Mouse (Mus musculus): ENCODE data around the gene Samd1. TPM values are rescaled to one million over a fixed set of nuclear protein-coding genes. Genes with fewer than 3 reads are reported as not detected.

The Samd1 gene
- 246 and 385 TPM in 2 replicates for polyA plus RNA-seq (2012; ENCODE audit: low replicate concordance)

DNA sequence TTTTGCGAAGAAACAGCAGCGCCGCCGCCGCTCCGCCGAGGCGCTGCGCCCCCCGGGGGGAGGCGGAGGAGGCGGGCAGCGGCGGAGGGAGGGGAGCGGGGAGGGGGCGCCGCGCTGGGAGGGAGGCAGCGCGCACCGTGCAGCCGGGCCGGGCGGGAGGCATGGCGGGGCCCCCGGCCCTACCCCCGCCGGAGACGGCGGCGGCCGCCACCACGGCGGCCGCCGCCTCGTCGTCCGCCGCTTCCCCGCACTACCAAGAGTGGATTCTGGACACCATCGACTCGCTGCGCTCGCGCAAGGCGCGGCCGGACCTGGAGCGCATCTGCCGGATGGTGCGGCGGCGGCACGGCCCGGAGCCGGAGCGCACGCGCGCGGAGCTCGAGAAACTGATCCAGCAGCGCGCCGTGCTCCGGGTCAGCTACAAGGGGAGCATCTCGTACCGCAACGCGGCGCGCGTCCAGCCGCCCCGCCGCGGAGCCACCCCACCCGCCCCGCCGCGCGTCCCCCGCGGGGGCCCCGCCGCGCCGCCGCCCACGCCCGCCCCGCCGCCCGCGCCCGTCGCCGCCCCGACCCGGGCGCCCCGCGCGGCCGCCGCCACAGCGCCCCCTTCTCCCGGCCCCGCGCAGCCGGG lies at the start of gene Samd1:
Gene Samd1, plus strand, starts transcription at position 162 of the 631 bp plus-strand sequence.

DNA sequence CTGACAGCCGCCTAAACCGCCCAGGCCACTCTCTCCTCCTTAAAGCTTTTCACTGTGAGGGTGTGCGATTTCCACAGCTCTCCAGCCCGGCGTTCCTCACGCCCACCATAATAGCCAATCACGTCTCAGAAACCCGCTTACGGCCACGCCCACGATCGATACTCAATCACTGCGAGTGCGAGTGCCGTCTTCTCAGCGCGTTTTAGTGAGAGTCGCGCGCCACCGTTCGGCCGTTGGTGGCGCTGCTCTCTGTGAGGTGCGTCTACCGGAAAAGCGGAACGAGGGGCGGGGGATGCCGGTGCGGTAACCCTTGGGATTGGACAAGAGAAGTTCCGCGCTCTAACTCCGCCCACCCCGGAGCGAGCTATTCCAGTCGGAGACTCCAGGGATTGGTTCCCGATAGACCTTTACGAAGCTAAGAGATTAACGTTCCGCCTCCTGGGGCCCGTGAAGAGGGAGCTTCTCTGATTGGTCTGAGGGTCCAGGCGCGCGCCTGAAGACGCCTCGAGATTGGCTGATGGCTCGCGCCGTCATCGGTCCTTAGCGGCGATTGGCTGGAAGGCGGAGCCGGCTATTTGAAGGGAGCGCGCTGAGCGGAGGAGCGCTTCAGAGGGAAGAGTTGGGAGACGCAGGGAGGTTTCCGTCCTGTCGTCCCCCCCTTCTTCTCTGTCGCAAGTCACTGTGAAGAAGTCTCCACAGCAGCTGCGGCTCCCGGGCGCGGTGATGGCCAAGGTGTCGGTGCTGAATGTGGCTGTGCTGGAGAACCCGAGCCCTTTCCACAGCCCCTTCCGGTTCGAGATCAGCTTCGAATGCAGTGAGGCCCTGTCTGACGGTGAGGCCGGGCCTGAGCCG lies 42.1 kb upstream of the Samd1 start, which contains the start of the genes Gm10644 and Asf1b:
Gene Gm10644, minus strand, starts transcription at position 100 of the 852 bp plus-strand sequence.
Gene Asf1b, plus strand, starts transcription at position 402 of the 852 bp plus-strand sequence.

DNA sequence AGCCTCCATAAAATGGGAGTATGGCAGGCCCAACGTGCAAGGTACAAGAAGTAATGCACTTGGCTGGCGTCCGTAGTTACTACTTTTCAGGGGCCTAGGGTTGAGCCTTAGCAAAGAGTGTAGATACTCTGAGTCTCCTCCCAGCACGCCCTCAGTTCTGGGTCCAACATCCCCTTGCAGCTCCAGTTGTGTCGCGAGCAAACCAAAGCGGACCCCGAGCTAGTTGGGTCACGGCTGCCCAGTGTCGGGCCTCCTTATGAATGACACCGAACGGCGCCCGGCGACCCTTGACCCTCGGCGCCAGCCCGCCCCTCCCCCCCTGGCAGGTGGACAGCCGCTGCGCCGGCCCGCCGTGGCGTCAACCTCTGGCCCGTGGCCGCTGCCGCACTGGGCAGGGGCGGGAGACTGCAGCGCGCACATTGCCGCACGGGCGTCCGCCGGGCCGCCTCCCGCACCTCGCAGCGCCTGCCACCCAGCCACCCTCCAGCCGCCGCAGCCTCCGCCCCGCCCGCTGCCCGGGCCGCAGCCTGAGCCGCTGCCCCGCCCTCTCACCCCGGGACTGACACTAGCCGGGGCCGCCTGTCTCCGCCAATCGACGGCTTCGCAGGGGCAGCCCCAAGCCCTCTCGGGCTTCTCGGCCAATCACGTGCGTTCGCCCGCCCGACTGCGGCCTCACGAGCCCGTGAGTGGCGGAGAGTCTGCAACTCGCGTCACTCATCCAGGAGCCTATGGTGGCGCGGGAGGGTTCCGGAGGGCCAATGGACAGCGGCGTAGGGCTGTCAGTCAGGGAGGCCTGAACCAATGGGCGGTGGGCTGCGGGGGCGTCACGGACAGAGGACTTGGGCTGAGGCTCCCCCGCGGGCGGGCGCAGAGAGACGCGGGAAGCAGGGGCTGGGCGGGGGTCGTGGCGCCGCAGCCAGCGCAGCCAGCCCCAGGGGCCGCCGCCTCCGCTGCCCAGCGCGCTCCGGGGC lies 25.0 kb upstream of the Samd1 start, which contains the start of gene Prkaca:
Gene Prkaca, plus strand, starts transcription at position 844 of the 971 bp plus-strand sequence.

DNA sequence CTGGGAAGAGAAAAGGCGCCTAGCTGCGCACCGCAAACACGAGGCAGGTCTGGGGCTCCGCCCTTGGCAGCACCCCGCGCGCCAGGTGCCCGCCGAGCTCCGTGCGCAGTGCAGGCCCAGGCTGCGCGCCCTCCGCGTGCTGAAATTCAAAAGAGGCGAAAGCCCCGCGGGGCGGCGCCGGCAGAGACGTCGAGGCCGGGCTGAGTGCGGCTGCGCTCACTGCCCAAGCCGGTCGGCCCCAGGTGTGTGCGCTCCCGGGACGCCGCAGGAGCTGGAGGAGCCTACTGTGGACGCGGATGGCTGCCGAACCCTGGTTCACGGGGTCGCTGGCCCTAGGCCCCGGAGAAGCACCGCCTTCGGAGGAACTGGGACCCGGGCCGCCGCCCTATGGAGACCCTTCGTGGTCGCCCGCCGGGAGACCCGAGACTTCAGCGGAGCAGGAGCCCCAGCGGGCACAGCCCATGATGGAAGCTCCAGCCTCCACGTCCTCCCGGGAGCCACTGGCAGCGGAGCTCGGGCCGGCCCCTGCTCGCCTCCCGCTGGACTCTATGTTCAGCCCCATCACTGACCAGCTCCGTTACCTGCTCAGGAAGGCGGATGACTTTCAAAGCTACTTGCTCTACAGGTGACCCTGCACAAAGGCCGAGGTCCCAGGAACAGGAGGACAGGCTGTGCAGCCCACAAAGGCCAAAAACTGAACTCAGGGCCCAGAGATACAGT lies 4.0 kb downstream of the Samd1 start, which contains the start of gene 1700067K01Rik:
Gene 1700067K01Rik, plus strand, starts transcription at position 222 of the 720 bp plus-strand sequence.

GRCm38 (mm10) chr8:84011705-84012498 lies 14.4 kb downstream of the Samd1 start, which contains the start of gene 2210011C24Rik:
Gene 2210011C24Rik, minus strand, starts transcription at chr8:84012171.

GRCm38 (mm10) chr8:84021096-84021495 lies 23.6 kb downstream of the Samd1 start, which contains the start of gene Palm3:
Gene Palm3, plus strand, starts transcription at chr8:84021471.

DNA sequence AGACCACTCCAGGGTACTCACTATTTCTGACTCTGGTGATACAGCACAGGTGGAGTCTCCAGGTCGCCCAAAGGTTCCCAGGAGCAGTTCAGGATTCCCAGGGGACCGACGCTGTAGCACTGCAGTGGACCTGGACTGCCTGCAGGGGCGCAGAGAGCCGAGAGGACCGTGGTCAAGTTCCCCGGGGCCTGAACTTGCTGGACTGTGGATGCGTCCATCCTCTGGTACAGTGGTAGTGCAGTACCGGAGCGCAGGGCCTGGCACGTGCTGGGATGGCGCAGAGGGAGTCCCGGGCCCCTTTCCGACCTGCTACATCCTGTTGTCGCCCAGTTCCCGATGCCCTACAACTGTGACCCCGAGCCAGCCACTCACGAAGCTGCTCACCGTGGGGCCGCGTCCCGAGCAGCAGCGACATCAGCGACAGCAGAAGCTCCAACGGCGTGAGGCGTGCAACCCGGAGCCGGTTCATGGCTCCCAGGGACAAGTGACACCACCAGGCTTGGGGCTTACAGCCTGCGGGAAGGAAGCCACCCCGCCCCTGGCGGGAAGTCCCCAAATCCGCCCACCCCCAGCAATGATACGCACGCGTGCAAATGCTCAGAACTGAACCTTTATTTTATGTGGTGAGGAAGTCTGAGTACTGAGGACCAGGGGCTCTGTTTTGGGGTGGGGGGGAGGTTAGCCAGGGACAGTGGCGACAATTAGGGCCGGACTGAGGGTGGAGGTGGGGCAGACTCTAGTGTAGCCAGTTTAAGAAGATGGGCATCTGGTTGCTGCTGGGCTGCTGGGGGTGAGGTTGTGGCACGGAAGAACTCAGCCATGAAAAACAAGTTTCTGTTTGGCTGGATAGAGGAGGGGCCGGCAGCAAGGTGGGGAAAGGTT lies 44.8 kb downstream of the Samd1 start, which contains the start of gene Il27ra:
Gene Il27ra, minus strand, starts transcription at position 524 of the 882 bp plus-strand sequence.

GRCm38 (mm10) chr8:84044900-84045299 lies 47.4 kb downstream of the Samd1 start, which contains the start of gene Rln3:
Gene Rln3, minus strand, starts transcription at chr8:84045000.

Other genes with a start within 250 kb of the Samd1 start
- 5.1 and 10.6 TPM in 2 replicates for gene Adgrl1, start 97.6 kb upstream of the Samd1 start, polyA plus RNA-seq (2012; ENCODE audit: low replicate concordance)
- gene Gm10644, start 42.5 kb upstream of the Samd1 start, polyA plus RNA-seq (2012; ENCODE audit: low replicate concordance) = 0.38 and 0.43 TPM in 2 replicates
- gene Asf1b, start 42.2 kb upstream of the Samd1 start, polyA plus RNA-seq (2012; ENCODE audit: low replicate concordance) = 16.9 and 197 TPM in 2 replicates
- gene Prkaca, start 24.7 kb upstream of the Samd1 start, polyA plus RNA-seq (2012; ENCODE audit: low replicate concordance) = 25.3 and 27.4 TPM in 2 replicates
- 4.9 and 12.0 TPM in 2 replicates for gene 1700067K01Rik, start 3.8 kb downstream of the Samd1 start, polyA plus RNA-seq (2012; ENCODE audit: low replicate concordance)
- gene 2210011C24Rik, start 14.5 kb downstream of the Samd1 start, polyA plus RNA-seq (2012; ENCODE audit: low replicate concordance) = 2.3 TPM in 1 of 2 replicates, not detected in the other
- gene Palm3, start 23.8 kb downstream of the Samd1 start, polyA plus RNA-seq (2012; ENCODE audit: low replicate concordance) = 0.32 TPM in 1 of 2 replicates, not detected in the other
- 19.2 and 26.2 TPM in 2 replicates for gene Il27ra, start 44.9 kb downstream of the Samd1 start, polyA plus RNA-seq (2012; ENCODE audit: low replicate concordance)
- 1.0 TPM in 1 of 2 replicates, not detected in the other for gene Rln3, start 47.3 kb downstream of the Samd1 start, polyA plus RNA-seq (2012; ENCODE audit: low replicate concordance)
- not detected in 2 replicates for gene Gm10643, start 67.5 kb downstream of the Samd1 start, polyA plus RNA-seq (2012; ENCODE audit: low replicate concordance)
- gene Rfx1, start 69.2 kb downstream of the Samd1 start, polyA plus RNA-seq (2012; ENCODE audit: low replicate concordance) = 44.9 and 60.3 TPM in 2 replicates
- gene Dcaf15, start 107.1 kb downstream of the Samd1 start, polyA plus RNA-seq (2012; ENCODE audit: low replicate concordance) = 51.9 and 103 TPM in 2 replicates
- gene Podnl1, start 128.3 kb downstream of the Samd1 start, polyA plus RNA-seq (2012; ENCODE audit: low replicate concordance) = 3.5 and 5.2 TPM in 2 replicates
- gene Cc2d1a, start 150.3 kb downstream of the Samd1 start, polyA plus RNA-seq (2012; ENCODE audit: low replicate concordance) = 22.7 and 43.1 TPM in 2 replicates
- 0.39 and 0.42 TPM in 2 replicates for gene 4930432K21Rik, start 150.4 kb downstream of the Samd1 start, polyA plus RNA-seq (2012; ENCODE audit: low replicate concordance)
- gene Nanos3, start 187.5 kb downstream of the Samd1 start, polyA plus RNA-seq (2012; ENCODE audit: low replicate concordance) = not detected in 2 replicates
- gene Zswim4, start 239.4 kb downstream of the Samd1 start, polyA plus RNA-seq (2012; ENCODE audit: low replicate concordance) = 5.2 and 15.7 TPM in 2 replicates